Mouse (Mus musculus): ENCODE data around the gene Lsamp. TPM values are rescaled to one million over a fixed set of nuclear protein-coding genes. Genes with fewer than 3 reads are reported as not detected.

Lsamp gene
- polyA plus RNA-seq, 1 experiment from 2014 or later, result 27.9 TPM

- Histone ChIP-seq H3K4me3 (no peak overlapping the region), H3K4me1 (no peaks in the 10 kb centered on the region), H3K27me3 (no peaks in the 10 kb centered on the region), H3K27ac (no peak overlapping the region), H3K4me2 (no peak overlapping the region), H3K9me3 (replicated peaks) (no peaks in the 10 kb centered on the region), H3K36me3 (ENCODE audit: poor library complexity, severe bottlenecking) (no peaks in the 10 kb centered on the region), H3K9ac (no peak overlapping the region)
- ATAC-seq, result no peak
- WGBS, result 76% methylated on average over 3 of the region's 3 CpGs
These were observed 1426.5 kb downstream of the Lsamp start for GRCm38 (mm10) chr16:41410671-41411070.

- Histone ChIP-seq H3K27me3 (no peaks in the 10 kb centered on the region), H3K4me2 (no peak overlapping the region), H3K27ac (no peak overlapping the region), H3K9ac (no peak overlapping the region), H3K4me1 (no peaks in the 10 kb centered on the region), H3K36me3 (ENCODE audit: poor library complexity, severe bottlenecking) (no peaks in the 10 kb centered on the region), H3K9me3 (replicated peaks) (no peaks in the 10 kb centered on the region), H3K4me3 (no peak overlapping the region)
- WGBS, result 78% methylated on average over 5 of the region's 5 CpGs
- no peak for ATAC-seq
These were observed 1433.2 kb downstream of the Lsamp start for GRCm38 (mm10) chr16:41417363-41417762.

GRCm38 (mm10) chr16:41467391-41467790, 1483.2 kb downstream of the Lsamp start:
- H3K27ac ChIP-seq, result no peak overlapping the region
- no peak overlapping the region for H3K4me2 ChIP-seq
- H3K27me3 ChIP-seq, result no peaks in the 10 kb centered on the region
- ATAC-seq, result no peak
- no peak overlapping the region for H3K9ac ChIP-seq
- no peak overlapping the region for H3K4me3 ChIP-seq
- WGBS, result 77% methylated on average over 2 of the region's 2 CpGs
- H3K4me1 ChIP-seq, result no peaks in the 10 kb centered on the region
- H3K36me3 ChIP-seq (ENCODE audit: poor library complexity, severe bottlenecking), result no peaks in the 10 kb centered on the region
- no peaks in the 10 kb centered on the region for H3K9me3 ChIP-seq (replicated peaks)

- Histone ChIP-seq H3K9me3 (replicated peaks) (no peaks in the 10 kb centered on the region), H3K4me2 (no peak overlapping the region), H3K36me3 (ENCODE audit: poor library complexity, severe bottlenecking) (no peaks in the 10 kb centered on the region), H3K4me1 (no peaks in the 10 kb centered on the region), H3K27ac (no peak overlapping the region), H3K9ac (no peak overlapping the region), H3K4me3 (no peak overlapping the region), H3K27me3 (no peaks in the 10 kb centered on the region)
- 74% methylated on average over 5 of the region's 5 CpGs for WGBS
- ATAC-seq, result 0 out of 2 replicates have a peak, but pooled peaks have one; percentile 13
These were observed 1494.5 kb downstream of the Lsamp start for GRCm38 (mm10) chr16:41478694-41479093.

- Histone ChIP-seq H3K9ac (no peak overlapping the region), H3K27ac (no peak overlapping the region), H3K27me3 (no peaks in the 10 kb centered on the region), H3K4me1 (no peaks in the 10 kb centered on the region), H3K36me3 (ENCODE audit: poor library complexity, severe bottlenecking) (no peaks in the 10 kb centered on the region), H3K4me3 (no peak overlapping the region), H3K4me2 (no peak overlapping the region), H3K9me3 (replicated peaks) (no peaks in the 10 kb centered on the region)
- ATAC-seq, result no peak
- 87% methylated on average over 1 of the region's 1 CpGs for WGBS
These were observed 1497.7 kb downstream of the Lsamp start for GRCm38 (mm10) chr16:41481832-41482231.

GRCm38 (mm10) chr16:41510915-41511552, 1526.9 kb downstream of the Lsamp start:
- H3K4me3 ChIP-seq, result no peak overlapping the region

GRCm38 (mm10) chr16:41521566-41521965, 1537.4 kb downstream of the Lsamp start:
- no peak for ATAC-seq
- 62% methylated on average over 4 of the region's 4 CpGs for WGBS
- Histone ChIP-seq H3K36me3 (ENCODE audit: poor library complexity, severe bottlenecking) (no peaks in the 10 kb centered on the region), H3K4me3 (no peak overlapping the region), H3K4me2 (no peak overlapping the region), H3K4me1 (0 out of 2 replicates have a peak, but pooled peaks cover 3% of the 10 kb centered on the region), H3K27me3 (no peaks in the 10 kb centered on the region), H3K9me3 (replicated peaks) (no peaks in the 10 kb centered on the region), H3K27ac (no peak overlapping the region), H3K9ac (no peak overlapping the region)

More at GRCm38 (mm10) chr16:41510915-41511552, 1526.9 kb downstream of the Lsamp start:
- no peak overlapping the region for H3K27ac ChIP-seq
- no peaks in the 10 kb centered on the region for H3K9me3 ChIP-seq (replicated peaks)
- H3K27me3 ChIP-seq, result no peaks in the 10 kb centered on the region
- peak; percentile 69 for ATAC-seq
- H3K36me3 ChIP-seq (ENCODE audit: poor library complexity, severe bottlenecking), result no peaks in the 10 kb centered on the region
- H3K4me1 ChIP-seq, result peaks cover 10% of the 10 kb centered on the region
- H3K4me2 ChIP-seq, result no peak overlapping the region; the same call in 1 of the 2 replicates
- 19% methylated on average over 6 of the region's 6 CpGs for WGBS
- H3K9ac ChIP-seq, result no peak overlapping the region

- Histone ChIP-seq H3K4me2 (no peak overlapping the region), H3K27ac (no peak overlapping the region), H3K27me3 (no peaks in the 10 kb centered on the region), H3K9me3 (replicated peaks) (no peaks in the 10 kb centered on the region), H3K36me3 (ENCODE audit: poor library complexity, severe bottlenecking) (no peaks in the 10 kb centered on the region), H3K4me1 (0 out of 2 replicates have a peak, but pooled peaks cover 3% of the 10 kb centered on the region), H3K9ac (no peak overlapping the region), H3K4me3 (no peak overlapping the region)
- ATAC-seq, result no peak
- 58% methylated on average over 10 of the region's 10 CpGs for WGBS
These were observed 1540.1 kb downstream of the Lsamp start for GRCm38 (mm10) chr16:41524266-41524665.

- Histone ChIP-seq H3K9me3 (replicated peaks) (no peaks in the 10 kb centered on the region), H3K27me3 (no peaks in the 10 kb centered on the region), H3K27ac (peak overlapping the region; percentile 86), H3K4me2 (peak overlapping the region; percentile 83), H3K4me3 (peak overlapping the region; percentile 69), H3K4me1 (peaks cover 35% of the 10 kb centered on the region), H3K9ac (peak overlapping the region; percentile 78), H3K36me3 (ENCODE audit: poor library complexity, severe bottlenecking) (no peaks in the 10 kb centered on the region)
- peak; percentile 94 for ATAC-seq
- under 1% methylated on average over 38 of the region's 38 CpGs for WGBS
These were observed 1548.7 kb downstream of the Lsamp start for GRCm38 (mm10) chr16:41532661-41533551.

GRCm38 (mm10) chr16:41533686-41534085, 1549.5 kb downstream of the Lsamp start:
- peaks cover 35% of the 10 kb centered on the region for H3K4me1 ChIP-seq
- peak overlapping the region; percentile 78 for H3K9ac ChIP-seq
- ATAC-seq, result no peak
- WGBS, result 2% methylated on average over 6 of the region's 6 CpGs
- no peaks in the 10 kb centered on the region for H3K27me3 ChIP-seq
- no peaks in the 10 kb centered on the region for H3K9me3 ChIP-seq (replicated peaks)
- H3K27ac ChIP-seq, result peak overlapping the region; percentile 86; the same call in 1 of the 2 replicates
- no peaks in the 10 kb centered on the region for H3K36me3 ChIP-seq (ENCODE audit: poor library complexity, severe bottlenecking)
- peak overlapping the region; percentile 69 for H3K4me3 ChIP-seq
- peak overlapping the region; percentile 83 for H3K4me2 ChIP-seq

GRCm38 (mm10) chr16:41535806-41536205, 1551.6 kb downstream of the Lsamp start:
- no peak for ATAC-seq

GRCm38 (mm10) chr16:41542641-41543040, 1558.5 kb downstream of the Lsamp start:
- Histone ChIP-seq H3K4me2 (no peak overlapping the region), H3K27me3 (no peaks in the 10 kb centered on the region; the same call in 1 of the 2 replicates), H3K27ac (no peak overlapping the region), H3K4me3 (no peak overlapping the region), H3K36me3 (ENCODE audit: poor library complexity, severe bottlenecking) (no peaks in the 10 kb centered on the region), H3K4me1 (no peaks in the 10 kb centered on the region), H3K9me3 (replicated peaks) (no peaks in the 10 kb centered on the region), H3K9ac (no peak overlapping the region)
- 40% methylated on average over 2 of the region's 2 CpGs for WGBS
- no peak for ATAC-seq

More at GRCm38 (mm10) chr16:41535806-41536205, 1551.6 kb downstream of the Lsamp start:
- WGBS, result 67% methylated on average over 1 of the region's 1 CpGs
- H3K36me3 ChIP-seq (ENCODE audit: poor library complexity, severe bottlenecking), result no peaks in the 10 kb centered on the region
- H3K4me1 ChIP-seq, result peaks cover 35% of the 10 kb centered on the region
- H3K9ac ChIP-seq, result no peak overlapping the region
- H3K27ac ChIP-seq, result no peak overlapping the region
- H3K4me2 ChIP-seq, result peak overlapping the region; percentile 83
- peak overlapping the region; percentile 69 for H3K4me3 ChIP-seq
- H3K9me3 ChIP-seq (replicated peaks), result no peaks in the 10 kb centered on the region
- H3K27me3 ChIP-seq, result no peaks in the 10 kb centered on the region
